Mouse (Mus musculus): ENCODE data around the gene Snn. TPM values are rescaled to one million over a fixed set of nuclear protein-coding genes. Genes with fewer than 3 reads are reported as not detected.
"Not testable (repeated sequence)": the region's sequence is repeated elsewhere in the genome, so short reads cannot be mapped to it uniquely, and the experiment has no call there.

Gene Snn
- polyA plus RNA-seq (2015; fragmentation: Nextera tagmentation; extraction: Ambion mirVana) = 34.0 and 43.3 TPM in 2 replicates

- H3K9ac ChIP-seq = no peak within 1 kb of the TSS
- H3K4me2 ChIP-seq = no peak within 1 kb of the TSS
- no peaks in the 10 kb centered on the region for H3K27me3 ChIP-seq
- no peak within 1 kb of the TSS for H3K4me3 ChIP-seq
- H3K27ac ChIP-seq = no peak within 1 kb of the TSS
- H3K9me3 ChIP-seq (replicated peaks) = no peaks in the 10 kb centered on the region
- no peak for ATAC-seq (replicated peaks; ENCODE audit: insufficient number of reproducible peaks, insufficient read depth, low FRiP score, low read depth)
- peaks cover 34% of the 10 kb centered on the region for H3K4me1 ChIP-seq (replicated peaks)
- H3K36me3 ChIP-seq = no peaks in the 10 kb centered on the region
- 89% methylated on average over 4 of the region's 4 CpGs for WGBS
Observed at GRCm38 (mm10) chr16:11060645-11061044, at the start of gene Snn. TSS of gene Snn (plus strand) at chr16:11060945.

GRCm38 (mm10) chr16:11011206-11011605 is 49.5 kb upstream of the Snn start:
- H3K9ac ChIP-seq = no peak overlapping the region
- H3K4me2 ChIP-seq = no peak overlapping the region
- H3K9me3 ChIP-seq (replicated peaks) = no peaks in the 10 kb centered on the region
- no peak for ATAC-seq (replicated peaks; ENCODE audit: insufficient number of reproducible peaks, insufficient read depth, low FRiP score, low read depth)
- H3K27me3 ChIP-seq = no peaks in the 10 kb centered on the region
- WGBS = 74% methylated on average over 2 of the region's 2 CpGs
- H3K27ac ChIP-seq = no peak overlapping the region
- H3K4me3 ChIP-seq = no peak overlapping the region
- no peaks in the 10 kb centered on the region for H3K36me3 ChIP-seq
- peaks cover 45% of the 10 kb centered on the region for H3K4me1 ChIP-seq (replicated peaks)

- Histone ChIP-seq H3K4me1 (replicated peaks) (peaks cover 40% of the 10 kb centered on the region), H3K9ac (no peak overlapping the region), H3K9me3 (replicated peaks) (no peaks in the 10 kb centered on the region), H3K27me3 (no peaks in the 10 kb centered on the region), H3K4me3 (no peak overlapping the region), H3K4me2 (no peak overlapping the region), H3K36me3 (no peaks in the 10 kb centered on the region), H3K27ac (peak overlapping the region; percentile 76)
- ATAC-seq (replicated peaks; ENCODE audit: insufficient number of reproducible peaks, insufficient read depth, low FRiP score, low read depth) = no peak
- WGBS = 90% methylated on average over 4 of the region's 4 CpGs
Observed at GRCm38 (mm10) chr16:11011939-11012338, 48.8 kb upstream of the Snn start.

- Histone ChIP-seq H3K9me3 (replicated peaks) (no peaks in the 10 kb centered on the region), H3K27ac (peak overlapping the region; percentile 76), H3K36me3 (no peaks in the 10 kb centered on the region), H3K27me3 (no peaks in the 10 kb centered on the region), H3K4me1 (replicated peaks) (peaks cover 33% of the 10 kb centered on the region), H3K9ac (no peak overlapping the region), H3K4me3 (no peak overlapping the region), H3K4me2 (peak overlapping the region; percentile 28)
- ATAC-seq (replicated peaks; ENCODE audit: insufficient number of reproducible peaks, insufficient read depth, low FRiP score, low read depth) = peak; percentile 56
- 53% methylated on average over 11 of the region's 11 CpGs for WGBS
Observed at GRCm38 (mm10) chr16:11012571-11013463, 47.9 kb upstream of the Snn start.

- H3K36me3 ChIP-seq; H3K4me2 ChIP-seq; H3K27me3 ChIP-seq; H3K27ac ChIP-seq; ATAC-seq (replicated peaks; ENCODE audit: insufficient number of reproducible peaks, insufficient read depth, low FRiP score, low read depth); H3K4me3 ChIP-seq; H3K9ac ChIP-seq; H3K9me3 ChIP-seq (replicated peaks): not testable (repeated sequence)
- H3K4me1 ChIP-seq (replicated peaks) = peaks cover 32% of the 10 kb centered on the region
- WGBS = 90% methylated on average over 12 of the region's 19 CpGs
Observed at GRCm38 (mm10) chr16:11013464-11014147, 47.1 kb upstream of the Snn start.

GRCm38 (mm10) chr16:11014407-11014806 is 46.3 kb upstream of the Snn start:
- no peaks in the 10 kb centered on the region for H3K9me3 ChIP-seq (replicated peaks)
- ATAC-seq (replicated peaks; ENCODE audit: insufficient number of reproducible peaks, insufficient read depth, low FRiP score, low read depth) = no peak
- H3K4me1 ChIP-seq (replicated peaks) = peaks cover 25% of the 10 kb centered on the region
- 80% methylated on average over 3 of the region's 3 CpGs for WGBS
- no peak overlapping the region for H3K4me3 ChIP-seq
- H3K36me3 ChIP-seq = no peaks in the 10 kb centered on the region
- H3K27ac ChIP-seq = no peak overlapping the region
- H3K9ac ChIP-seq = no peak overlapping the region
- H3K27me3 ChIP-seq = no peaks in the 10 kb centered on the region
- H3K4me2 ChIP-seq = no peak overlapping the region

GRCm38 (mm10) chr16:11016353-11016752 is 44.4 kb upstream of the Snn start:
- Histone ChIP-seq H3K27ac (no peak overlapping the region), H3K36me3 (no peaks in the 10 kb centered on the region), H3K4me3 (no peak overlapping the region), H3K9me3 (replicated peaks) (no peaks in the 10 kb centered on the region), H3K4me1 (replicated peaks) (peaks cover 25% of the 10 kb centered on the region), H3K9ac (no peak overlapping the region), H3K27me3 (no peaks in the 10 kb centered on the region), H3K4me2 (no peak overlapping the region)
- 45% methylated on average over 4 of the region's 4 CpGs for WGBS
- no peak for ATAC-seq (replicated peaks; ENCODE audit: insufficient number of reproducible peaks, insufficient read depth, low FRiP score, low read depth)

- Histone ChIP-seq H3K4me2 (no peak overlapping the region), H3K4me1 (replicated peaks) (peaks cover 13% of the 10 kb centered on the region), H3K27ac (no peak overlapping the region), H3K9me3 (replicated peaks) (no peaks in the 10 kb centered on the region), H3K4me3 (no peak overlapping the region), H3K27me3 (no peaks in the 10 kb centered on the region), H3K36me3 (no peaks in the 10 kb centered on the region), H3K9ac (no peak overlapping the region)
- no peak for ATAC-seq (replicated peaks; ENCODE audit: insufficient number of reproducible peaks, insufficient read depth, low FRiP score, low read depth)
- WGBS = 41% methylated on average over 11 of the region's 11 CpGs
Observed at GRCm38 (mm10) chr16:11017807-11018595, 42.7 kb upstream of the Snn start.

GRCm38 (mm10) chr16:11021403-11022112 is 39.2 kb upstream of the Snn start:
- 0 out of 2 replicates have a peak overlapping the region, but pooled peaks have one; percentile 28 for H3K27ac ChIP-seq
- H3K9me3 ChIP-seq (replicated peaks) = no peaks in the 10 kb centered on the region
- H3K4me3 ChIP-seq = no peak overlapping the region
- H3K36me3 ChIP-seq = no peaks in the 10 kb centered on the region
- no peak for ATAC-seq (replicated peaks; ENCODE audit: insufficient number of reproducible peaks, insufficient read depth, low FRiP score, low read depth)
- H3K4me2 ChIP-seq = no peak overlapping the region
- H3K4me1 ChIP-seq (replicated peaks) = peaks cover 8% of the 10 kb centered on the region
- no peak overlapping the region for H3K9ac ChIP-seq
- WGBS = 68% methylated on average over 3 of the region's 3 CpGs
- no peaks in the 10 kb centered on the region for H3K27me3 ChIP-seq

- 83% methylated on average over 4 of the region's 4 CpGs for WGBS
- ATAC-seq (replicated peaks; ENCODE audit: insufficient number of reproducible peaks, insufficient read depth, low FRiP score, low read depth) = no peak
Observed at GRCm38 (mm10) chr16:11022113-11022489, 38.6 kb upstream of the Snn start.

More at GRCm38 (mm10) chr16:11022113-11022489, 38.6 kb upstream of the Snn start:
- Histone ChIP-seq H3K4me2 (no peak overlapping the region), H3K4me3 (no peak overlapping the region), H3K36me3 (no peaks in the 10 kb centered on the region), H3K9ac (no peak overlapping the region), H3K27me3 (no peaks in the 10 kb centered on the region), H3K27ac (no peak overlapping the region), H3K4me1 (replicated peaks) (peaks cover 8% of the 10 kb centered on the region), H3K9me3 (replicated peaks) (no peaks in the 10 kb centered on the region)

Data from heart, embryonic 15.5 days (tissue).